Mouse (Mus musculus): Measurements from ENCODE around the gene Stard5.

DNA sequence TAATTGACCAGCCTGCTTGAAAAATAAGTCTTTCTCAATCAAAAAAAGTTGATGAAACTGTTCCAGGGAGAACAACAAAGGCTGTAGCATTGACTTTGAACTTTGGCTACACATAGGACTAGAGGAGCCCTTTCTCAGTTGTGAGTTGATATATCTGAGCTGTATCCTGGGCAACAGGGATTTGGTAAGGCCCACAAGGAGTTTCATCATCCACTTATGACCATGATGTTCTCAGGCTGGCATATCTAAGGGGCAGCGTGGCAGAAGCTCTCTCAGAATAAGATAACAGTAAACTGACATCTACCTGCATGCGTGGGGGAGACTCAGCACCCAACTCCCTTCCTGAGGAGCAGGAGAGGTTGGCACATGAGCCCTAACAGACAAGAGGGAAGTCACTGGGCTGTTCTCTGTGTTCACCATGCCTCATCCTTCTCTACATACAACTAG, 21.9 kb downstream of the Stard5 start:
- no peak for TF ChIP-seq POLR2A (IDR thresholded peaks at IDR 0.05; ENCODE audit: low read depth, low read length)
- TF ChIP-seq CTCF (conservative IDR thresholded peaks at IDR 0.05; ENCODE audit: insufficient read depth, insufficient read length, low read depth, low read length): no peak
